Mouse (Mus musculus): ENCODE data around the gene Pkig. TPM values are rescaled to one million over a fixed set of nuclear protein-coding genes. Genes with fewer than 3 reads are reported as not detected.

The Pkig gene
- total and polyA plus RNA-seq, 3 experiments: 79.5 to 160 TPM; not detected in 1

DNA sequence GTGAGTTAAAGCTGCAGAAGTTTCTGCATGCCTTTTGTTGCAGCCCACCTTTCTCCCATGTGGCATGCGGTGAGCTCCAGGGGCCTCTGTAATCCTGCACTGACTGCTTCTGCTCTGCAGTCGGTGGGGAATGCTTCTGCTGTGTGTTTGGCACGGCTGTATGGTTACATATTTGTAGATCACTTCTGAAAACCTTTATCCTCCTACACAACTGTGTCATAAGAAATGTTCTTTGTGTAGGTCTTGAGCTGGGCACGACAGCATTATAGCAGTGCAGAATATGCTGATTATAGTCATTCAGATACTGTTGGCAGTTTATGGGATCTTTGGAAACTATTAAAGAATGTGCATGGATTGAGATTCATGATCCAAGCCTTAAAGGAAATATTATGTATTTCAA, 27.1 kb downstream of the Pkig start:
- Histone ChIP-seq H3K27ac (ENCODE audit: control insufficient read depth, low read depth, low read length) (no peak overlapping the region), H3K9me3 (replicated peaks; ENCODE audit: insufficient read depth, low read length) (no peaks in the 10 kb centered on the region), H3K36me3 (ENCODE audit: control insufficient read depth in 1 of 2, insufficient read depth in 2 of 2, low read length in 2 of 2) (peaks cover 0 to 35% of the 10 kb centered on the region in 2 experiments; a peak in 2 of 4 replicates), H3K4me3 (ENCODE audit: control insufficient read depth in 1 of 2, insufficient read depth in 1 of 2, low read depth in 2 of 2, low read length in 2 of 2) (no peak overlapping the region), H3K79me2 (ENCODE audit: control insufficient read depth, insufficient read depth, low read length, poor library complexity) (peaks cover 12% of the 10 kb centered on the region; the same call in 1 of the 2 replicates), H3K9ac (ENCODE audit: control insufficient read depth, low read depth, low read length, poor library complexity, severe bottlenecking) (no peak overlapping the region), H3K4me1 (ENCODE audit: control insufficient read depth in 1 of 2, insufficient read depth in 2 of 2, low read length in 2 of 2) (peaks cover 15 to 34% of the 10 kb centered on the region in 2 experiments), H3K27me3 (ENCODE audit: control insufficient read depth in 1 of 2, insufficient read depth in 2 of 2, low read length in 2 of 2) (no peaks in the 10 kb centered on the region)
- no peak for TF ChIP-seq RCOR1 (IDR thresholded peaks at IDR 0.05; ENCODE audit: low read depth, low read length)
- no peak for TF ChIP-seq MYB (IDR thresholded peaks at IDR 0.05; ENCODE audit: low read depth, low read length)
- no peak for TF ChIP-seq TAL1 (IDR thresholded peaks at IDR 0.05; ENCODE audit: low read length)
- TF ChIP-seq ZMIZ1 (IDR thresholded peaks at IDR 0.05; ENCODE audit: low read depth, low read length): no peak
- TF ChIP-seq ZC3H11A (IDR thresholded peaks at IDR 0.05; ENCODE audit: low read depth, low read length): no peak
- no peak for TF ChIP-seq JUND (IDR thresholded peaks at IDR 0.05; ENCODE audit: low read depth, low read length)
- no peak for TF ChIP-seq ZKSCAN1 (IDR thresholded peaks at IDR 0.05; ENCODE audit: low read depth, low read length)
- TF ChIP-seq MAZ (IDR thresholded peaks at IDR 0.05; ENCODE audit: low read depth, low read length): no peak
- no peak for TF ChIP-seq ELF1 (IDR thresholded peaks at IDR 0.05; ENCODE audit: low read depth, low read length)
- no peak for TF ChIP-seq EP300 (IDR thresholded peaks at IDR 0.05; ENCODE audit: low read depth in 1 of 2, low read length in 2 of 2)
- no peak for TF ChIP-seq ETS1 (IDR thresholded peaks at IDR 0.05; ENCODE audit: low read depth, low read length)
- DNase-seq (ENCODE audit: low read depth, low spot score): no peak

DNA sequence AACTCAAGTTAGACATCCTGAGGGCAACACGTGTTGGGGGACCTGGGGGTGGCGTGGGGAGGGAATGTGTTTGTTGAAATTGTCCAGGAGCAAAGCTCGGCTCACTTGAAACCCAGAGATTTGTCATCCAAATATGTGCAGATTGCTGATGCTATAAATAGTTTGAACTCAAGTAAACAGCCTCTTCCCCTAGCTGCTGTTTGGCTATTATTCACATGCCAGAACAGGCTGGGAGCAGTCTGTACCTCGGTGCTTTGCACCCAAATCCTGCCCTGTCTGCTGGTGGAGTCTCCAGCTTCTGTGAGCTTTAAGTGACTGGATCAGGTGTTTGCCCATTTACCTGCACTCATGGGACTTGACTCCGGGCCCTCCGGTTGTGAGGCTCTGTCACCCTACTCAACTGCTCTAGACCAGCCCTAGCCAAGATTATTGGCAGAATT, 27.6 kb downstream of the Pkig start:
- H3K79me2 ChIP-seq (ENCODE audit: control insufficient read depth, insufficient read depth, low read length, poor library complexity): peaks cover 17% of the 10 kb centered on the region
- H3K36me3 ChIP-seq (ENCODE audit: control insufficient read depth in 1 of 2, insufficient read depth in 2 of 2, low read length in 2 of 2): peaks cover 0 to 37% of the 10 kb centered on the region in 2 experiments; a peak in 2 of 4 replicates

More for the DNA sequence above, 27.6 kb downstream of the Pkig start:
- no peak overlapping the region; the same call in 1 of the 2 replicates for H3K27ac ChIP-seq (ENCODE audit: control insufficient read depth, low read depth, low read length)
- no peak overlapping the region for H3K4me3 ChIP-seq (ENCODE audit: control insufficient read depth in 1 of 2, insufficient read depth in 1 of 2, low read depth in 2 of 2, low read length in 2 of 2)
- peaks cover 15 to 39% of the 10 kb centered on the region in 2 experiments for H3K4me1 ChIP-seq (ENCODE audit: control insufficient read depth in 1 of 2, insufficient read depth in 2 of 2, low read length in 2 of 2)
- no peak for TF ChIP-seq MAX (IDR thresholded peaks at IDR 0.05; ENCODE audit: low read length)
- TF ChIP-seq TBP (IDR thresholded peaks at IDR 0.05; ENCODE audit: low read depth, low read length): no peak
- no peak for TF ChIP-seq POLR2AphosphoS5 (IDR thresholded peaks at IDR 0.05; ENCODE audit: borderline replicate concordance, low read depth, low read length)
- no peak for TF ChIP-seq ETS1 (IDR thresholded peaks at IDR 0.05; ENCODE audit: low read depth, low read length)
- no peak for TF ChIP-seq CHD2 (IDR thresholded peaks at IDR 0.05; ENCODE audit: low read length)
- TF ChIP-seq ELF1 (IDR thresholded peaks at IDR 0.05; ENCODE audit: low read depth, low read length): no peak
- TF ChIP-seq NRF1 (IDR thresholded peaks at IDR 0.05; ENCODE audit: insufficient read depth, low read depth, low read length, poor library complexity, severe bottlenecking): no peak
- TF ChIP-seq ZKSCAN1 (IDR thresholded peaks at IDR 0.05; ENCODE audit: low read depth, low read length): no peak
- no peak for TF ChIP-seq JUND (IDR thresholded peaks at IDR 0.05; ENCODE audit: low read depth, low read length)
- no peak for TF ChIP-seq TCF12 (IDR thresholded peaks at IDR 0.05; ENCODE audit: low read depth, low read length)
- no peak for TF ChIP-seq MAFK (IDR thresholded peaks at IDR 0.05; ENCODE audit: borderline replicate concordance, low read depth, low read length)
- TF ChIP-seq MXI1 (IDR thresholded peaks at IDR 0.05; ENCODE audit: low read depth, low read length): no peak
- no peak for TF ChIP-seq CTCF (IDR thresholded peaks at IDR 0.05 in 2 of 3, conservative IDR thresholded peaks at IDR 0.05 in 1 of 3; ENCODE audit: control insufficient read depth in 1 of 3, insufficient read depth in 1 of 3, low read depth in 2 of 3, low read length in 3 of 3, poor library complexity in 1 of 3, severe bottlenecking in 1 of 3)
- no peak for TF ChIP-seq USF1 (IDR thresholded peaks at IDR 0.05; ENCODE audit: low read depth, low read length)
- no peak overlapping the region for H3K9ac ChIP-seq (ENCODE audit: control insufficient read depth, low read depth, low read length, poor library complexity, severe bottlenecking)
- no peak for DNase-seq (ENCODE audit: low read depth, low spot score)
- no peaks in the 10 kb centered on the region for H3K27me3 ChIP-seq (ENCODE audit: control insufficient read depth in 1 of 2, insufficient read depth in 2 of 2, low read length in 2 of 2)
- H3K9me3 ChIP-seq (replicated peaks; ENCODE audit: insufficient read depth, low read length): no peaks in the 10 kb centered on the region
